Mouse (Mus musculus) embryo, embryonic 10.5 days (tissue): ENCODE results near the gene Rprd1b.

Experiments used
- DNase-seq: peaks from one replicate; pipeline ENCODE4 v3.0.0-alpha.2; 2015; ENCODE audit warnings: low spot score

The Rprd1b gene

GRCm38 (mm10) chr2:158176763-158177162 is 148.5 kb downstream of the Rprd1b start:
- DNase-seq: no peak

GRCm38 (mm10) chr2:158177574-158177973 is 149.3 kb downstream of the Rprd1b start:
- no peak for DNase-seq

- no peak for DNase-seq
Observed at GRCm38 (mm10) chr2:158178139-158178538, 149.8 kb downstream of the Rprd1b start.

GRCm38 (mm10) chr2:158178696-158179369 is 150.5 kb downstream of the Rprd1b start:
- DNase-seq: peak; percentile 82

GRCm38 (mm10) chr2:158179370-158180111 is 151.2 kb downstream of the Rprd1b start:
- no peak for DNase-seq

GRCm38 (mm10) chr2:158180797-158181196 is 152.5 kb downstream of the Rprd1b start:
- DNase-seq: peak; percentile 70
